Mouse (Mus musculus) lung, embryonic 14.5 days (tissue): ENCODE data around the gene Tmem35b. TPM values are rescaled to one million over a fixed set of nuclear protein-coding genes. Genes with fewer than 3 reads are reported as not detected.

ENCODE experiments used
- ATAC-seq: fragments of 200-750 bp; cut with Nextera tagmentation; 2 replicates; pipeline ENCODE4 v1.8.0; 2017; ENCODE audit warnings: mild to moderate bottlenecking, moderate TSS enrichment, moderate library complexity; ENCODE audit not compliant: insufficient read depth
- DNase-seq: peaks from one replicate; pipeline ENCODE4 v3.0.0-alpha.2; 2015
- H3K27ac ChIP-seq: fragments of 300-500 bp; sonication (generic); 2 replicates; pipeline ENCODE4 v1.5.1; 2014; ENCODE audit warnings: low read depth, mild to moderate bottlenecking, moderate library complexity
- H3K27me3 ChIP-seq: fragments of 300-500 bp; sonication (generic); 2 replicates; pipeline ENCODE4 v1.6.1; 2014; ENCODE audit warnings: low read length, control low read depth; ENCODE audit not compliant: insufficient read depth
- H3K36me3 ChIP-seq: fragments of 300-500 bp; sonication (generic); 2 replicates; pipeline ENCODE4 v1.6.1; 2014; ENCODE audit warnings: control low read depth; ENCODE audit not compliant: insufficient read depth
- H3K4me1 ChIP-seq: fragments of 300-500 bp; sonication (generic); 2 replicates; pipeline ENCODE4 v1.6.1; 2014; ENCODE audit warnings: antibody characterized with exemption, control low read depth; ENCODE audit not compliant: insufficient read depth
- H3K4me2 ChIP-seq: fragments of 300-500 bp; sonication (generic); 2 replicates; pipeline ENCODE4 v1.6.1; 2014; ENCODE audit warnings: mild to moderate bottlenecking
- H3K4me3 ChIP-seq: fragments of 300-500 bp; sonication (generic); 2 replicates; pipeline ENCODE4 v1.5.1; 2014; ENCODE audit warnings: low read depth, low read length
- H3K9ac ChIP-seq: fragments of 300-500 bp; sonication (generic); 2 replicates; pipeline ENCODE4 v1.6.1; 2014
- H3K9me3 ChIP-seq: fragments of 300-500 bp; sonication (generic); 2 replicates; pipeline ENCODE4 v1.6.1; 2016; ENCODE audit warnings: low read depth, low read length, control low read depth
- CTCF ChIP-seq: IDR thresholded peaks from 2 replicates; pipeline ENCODE4 v1.5.1; 2016; ENCODE audit warnings: antibody characterized with exemption, low read depth
- WGBS: fragments of 180-500 bp; shearing (Covaris S2); extraction: QIAGEN DNeasy Blood & Tissue Kit; methylation state at CpG from one replicate; pipeline ENCODE4 v1.1.7; 2014; 5-methylcytosine and 5-hydroxymethylcytosine counted together
- polyA plus RNA-seq: library from polyadenylated mRNA; unstranded; fragments of >200 nt; fragmentation: Nextera tagmentation; extraction: Ambion mirVana; gene quantifications from 2 replicates; pipeline ENCODE4 v1.2.1, GENCODE M21; 2014

The Tmem35b gene
- polyA plus RNA-seq, 1 experiment from 2014 or later = 13.1 TPM

DNA sequence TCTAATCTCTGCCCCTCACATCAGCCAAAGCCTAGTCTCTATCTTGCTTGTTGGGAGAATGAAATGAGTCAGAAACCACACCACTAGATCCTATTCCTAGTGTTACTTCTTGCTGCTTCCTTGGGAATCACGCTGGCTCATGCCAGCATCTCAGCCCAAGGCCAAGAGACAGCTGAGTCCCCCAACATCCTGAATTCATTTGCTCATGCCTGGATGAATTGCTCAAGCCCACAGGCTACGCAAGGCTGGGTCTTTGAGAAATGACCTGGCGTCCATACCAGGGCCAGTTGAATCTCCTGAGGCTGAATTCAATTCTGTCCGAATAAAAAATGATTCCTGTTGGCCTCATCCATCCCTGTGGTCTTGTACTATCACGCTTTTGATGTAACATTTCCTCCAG lies 14.1 kb downstream of the Tmem35b start:
- H3K4me1 ChIP-seq = no peaks in the 10 kb centered on the region
- ATAC-seq = no peak
- H3K36me3 ChIP-seq = no peaks in the 10 kb centered on the region
- no peak overlapping the region for H3K4me2 ChIP-seq
- no peak overlapping the region for H3K9ac ChIP-seq
- no peak for DNase-seq
- H3K27me3 ChIP-seq = no peaks in the 10 kb centered on the region
- H3K4me3 ChIP-seq = no peak overlapping the region
- no peaks in the 10 kb centered on the region for H3K9me3 ChIP-seq
- TF ChIP-seq CTCF = no peak
- 83% methylated on average over 5 of the region's 5 CpGs for WGBS
- H3K27ac ChIP-seq = no peak overlapping the region

- Histone ChIP-seq H3K4me2 (no peak overlapping the region), H3K27me3 (no peaks in the 10 kb centered on the region), H3K9ac (no peak overlapping the region), H3K36me3 (no peaks in the 10 kb centered on the region), H3K9me3 (no peaks in the 10 kb centered on the region), H3K4me1 (no peaks in the 10 kb centered on the region), H3K4me3 (no peak overlapping the region), H3K27ac (no peak overlapping the region)
- DNase-seq (peak; percentile 62), ATAC-seq (no peak)
- 32% methylated on average over 6 of the region's 6 CpGs for WGBS
- TF ChIP-seq CTCF = no peak
These were observed 15.0 kb downstream of the Tmem35b start for GRCm38 (mm10) chr4:127138486-127138885.

DNA sequence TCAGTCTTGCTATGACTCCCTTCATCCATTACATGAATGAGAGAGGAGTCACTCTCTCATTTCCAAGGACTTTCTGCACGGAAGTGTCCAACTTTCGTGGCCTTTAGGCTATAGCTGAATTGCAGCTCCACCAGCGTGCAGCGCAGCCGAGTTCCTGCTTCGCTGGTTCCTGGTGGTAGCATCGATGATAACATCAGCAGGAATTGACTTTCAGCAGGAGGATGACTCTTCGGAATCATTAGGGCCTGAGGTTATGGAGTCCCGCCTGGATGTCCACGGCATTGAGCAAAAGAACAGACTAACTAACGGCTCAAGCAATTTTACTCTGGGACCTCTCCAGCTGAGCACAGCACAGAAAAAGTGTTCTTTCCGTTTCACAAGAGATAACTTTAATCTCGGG lies 26.5 kb downstream of the Tmem35b start:
- TF ChIP-seq CTCF = no peak
- no peaks in the 10 kb centered on the region for H3K4me1 ChIP-seq
- 85% methylated on average over 13 of the region's 13 CpGs for WGBS

GRCm38 (mm10) chr4:127153345-127153744 lies 29.9 kb downstream of the Tmem35b start:
- no peaks in the 10 kb centered on the region for H3K36me3 ChIP-seq
- no peak overlapping the region for H3K4me2 ChIP-seq
- no peak overlapping the region for H3K4me3 ChIP-seq
- no peak for DNase-seq
- no peak for TF ChIP-seq CTCF
- no peaks in the 10 kb centered on the region for H3K4me1 ChIP-seq
- ATAC-seq = no peak
- 48% methylated on average over 1 of the region's 1 CpGs for WGBS
- no peak overlapping the region for H3K27ac ChIP-seq
- no peaks in the 10 kb centered on the region for H3K27me3 ChIP-seq
- no peaks in the 10 kb centered on the region for H3K9me3 ChIP-seq
- no peak overlapping the region for H3K9ac ChIP-seq

More for the DNA sequence above, 26.5 kb downstream of the Tmem35b start:
- Histone ChIP-seq H3K36me3 (no peaks in the 10 kb centered on the region), H3K9ac (no peak overlapping the region), H3K4me2 (no peak overlapping the region), H3K4me3 (no peak overlapping the region), H3K27me3 (no peaks in the 10 kb centered on the region), H3K9me3 (no peaks in the 10 kb centered on the region), H3K27ac (no peak overlapping the region)
- ATAC-seq = no peak
- no peak for DNase-seq

GRCm38 (mm10) chr4:127155757-127156156 lies 32.3 kb downstream of the Tmem35b start:
- no peak overlapping the region for H3K4me3 ChIP-seq
- no peak; the same call in 1 of the 2 replicates for TF ChIP-seq CTCF
- H3K9me3 ChIP-seq = no peaks in the 10 kb centered on the region
- DNase-seq = peak; percentile 5
- no peak overlapping the region for H3K9ac ChIP-seq
- H3K27me3 ChIP-seq = no peaks in the 10 kb centered on the region
- H3K36me3 ChIP-seq = no peaks in the 10 kb centered on the region
- ATAC-seq = no peak
- whole genome bisulfite sequencing = 60% methylated on average over 5 of the region's 5 CpGs
- H3K27ac ChIP-seq = no peak overlapping the region
- no peaks in the 10 kb centered on the region for H3K4me1 ChIP-seq
- H3K4me2 ChIP-seq = no peak overlapping the region

DNA sequence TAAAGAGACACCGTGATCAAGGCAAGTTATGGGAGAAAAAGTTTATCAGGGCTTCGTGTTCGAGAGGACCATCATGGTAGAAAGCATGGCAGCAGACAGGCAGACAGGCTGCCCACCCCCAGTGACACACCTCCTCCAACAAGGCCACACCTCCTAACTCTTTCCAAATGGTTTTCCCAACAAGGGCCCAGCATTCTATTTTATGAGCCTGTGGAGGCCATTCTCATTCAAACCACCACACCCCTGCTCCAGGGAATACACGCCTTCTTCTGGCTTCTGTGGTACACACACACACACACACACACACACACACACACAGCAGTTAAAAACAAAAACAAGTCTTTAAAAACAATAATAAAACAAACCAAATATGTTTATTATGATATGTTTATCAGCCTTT lies 34.3 kb downstream of the Tmem35b start:
- no peak for ATAC-seq
- WGBS = 79% methylated on average over 4 of the region's 4 CpGs
- no peak overlapping the region for H3K27ac ChIP-seq
- no peaks in the 10 kb centered on the region for H3K9me3 ChIP-seq
- TF ChIP-seq CTCF = no peak
- H3K9ac ChIP-seq = no peak overlapping the region
- H3K27me3 ChIP-seq = no peaks in the 10 kb centered on the region
- no peak overlapping the region for H3K4me2 ChIP-seq
- no peaks in the 10 kb centered on the region for H3K36me3 ChIP-seq
- no peak for DNase-seq
- H3K4me1 ChIP-seq = no peaks in the 10 kb centered on the region
- no peak overlapping the region for H3K4me3 ChIP-seq

- DNase-seq (no peak), ATAC-seq (no peak)
- no peak overlapping the region for H3K4me3 ChIP-seq
- no peak overlapping the region for H3K9ac ChIP-seq
- peaks cover 17% of the 10 kb centered on the region for H3K27me3 ChIP-seq
- no peak overlapping the region for H3K4me2 ChIP-seq
- no peaks in the 10 kb centered on the region for H3K4me1 ChIP-seq
- TF ChIP-seq CTCF = no peak
- no peak overlapping the region for H3K27ac ChIP-seq
- H3K36me3 ChIP-seq = no peaks in the 10 kb centered on the region
- H3K9me3 ChIP-seq = no peaks in the 10 kb centered on the region
- 60% methylated on average over 8 of the region's 8 CpGs for WGBS
These were observed 40.4 kb downstream of the Tmem35b start for GRCm38 (mm10) chr4:127163926-127164325.

DNA sequence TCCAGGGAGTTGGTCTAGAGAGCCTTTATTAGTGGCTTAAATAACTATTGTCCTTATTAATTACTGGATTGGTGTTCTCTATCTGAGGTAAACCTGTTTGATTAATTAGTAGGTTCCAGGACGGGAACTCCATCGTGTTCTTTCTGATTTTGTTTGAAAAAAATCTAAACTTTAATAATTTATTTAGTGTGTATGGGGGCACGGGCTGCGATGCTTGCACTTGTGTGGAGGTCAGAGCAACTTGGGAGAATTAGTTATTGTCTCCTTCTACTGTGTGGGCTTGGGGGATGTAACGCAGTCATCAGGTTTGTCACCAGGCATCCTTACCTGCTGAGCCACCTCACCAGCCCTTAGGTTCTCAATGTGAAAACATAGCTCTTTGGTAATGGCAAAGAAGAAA lies 43.6 kb downstream of the Tmem35b start:
- no peak for ATAC-seq

More for the DNA sequence above, 43.6 kb downstream of the Tmem35b start:
- no peak overlapping the region for H3K4me2 ChIP-seq
- no peak overlapping the region for H3K27ac ChIP-seq
- no peak for TF ChIP-seq CTCF
- no peaks in the 10 kb centered on the region for H3K36me3 ChIP-seq
- H3K4me1 ChIP-seq = 0 out of 2 replicates have a peak, but pooled peaks cover 5% of the 10 kb centered on the region
- H3K9ac ChIP-seq = no peak overlapping the region
- no peak for DNase-seq
- H3K4me3 ChIP-seq = no peak overlapping the region
- peaks cover 40% of the 10 kb centered on the region for H3K27me3 ChIP-seq
- 72% methylated on average over 5 of the region's 5 CpGs for WGBS
- no peaks in the 10 kb centered on the region for H3K9me3 ChIP-seq
